Mouse (Mus musculus) liver, embryonic 14 days (tissue): Measurements from ENCODE around the gene Btnl4. TPM values are rescaled to one million over a fixed set of nuclear protein-coding genes. Genes with fewer than 3 reads are reported as not detected.

Experiments used
- polyA plus RNA-seq: library from polyadenylated mRNA; depleted of rRNA; stranded (reverse); fragments of >200 nt; gene quantifications from 2 replicates; pipeline ENCODE4 v1.2.3, GENCODE M21; 2012; rRNA removed

The Btnl4 gene
- not detected in 2 replicates for polyA plus RNA-seq

DNA sequence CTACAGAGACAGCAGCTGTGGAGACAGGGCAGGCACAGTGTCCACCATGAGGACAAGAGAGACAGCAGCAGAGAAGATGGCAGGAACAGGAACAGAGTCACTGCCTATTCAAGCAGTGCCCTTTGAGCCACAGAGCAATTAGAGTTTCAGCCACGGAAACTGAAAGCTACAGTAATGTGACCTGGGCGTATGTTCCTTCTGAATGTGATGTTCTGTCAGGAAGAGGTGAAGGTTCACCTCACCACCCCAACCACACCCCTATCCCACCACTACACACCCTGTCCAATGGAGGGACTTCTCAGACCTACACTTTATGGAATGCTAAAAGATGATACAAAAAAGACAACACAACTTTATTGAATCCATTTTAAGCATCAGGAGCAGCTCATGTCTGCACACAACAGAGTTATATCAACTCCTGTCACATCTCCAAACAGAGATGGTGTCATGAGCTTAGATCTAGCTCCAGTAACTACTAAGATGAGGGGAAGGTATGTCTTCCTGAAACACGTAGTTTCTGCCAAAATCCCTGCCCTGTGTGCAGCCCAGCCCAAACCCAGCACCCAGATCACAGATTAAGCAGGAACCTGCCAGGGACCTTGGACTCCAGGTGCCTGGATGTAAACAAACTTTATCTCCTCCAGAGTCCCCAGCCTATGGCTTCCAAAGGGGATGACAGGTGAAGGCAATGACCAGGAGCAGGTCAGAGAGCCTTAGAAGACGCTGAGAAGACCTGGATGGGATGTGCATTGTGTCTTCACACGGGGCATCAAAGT is at the start of gene Btnl4:
Gene Btnl4 (minus strand): TSS at position 81 of the 776 bp plus-strand sequence.

DNA sequence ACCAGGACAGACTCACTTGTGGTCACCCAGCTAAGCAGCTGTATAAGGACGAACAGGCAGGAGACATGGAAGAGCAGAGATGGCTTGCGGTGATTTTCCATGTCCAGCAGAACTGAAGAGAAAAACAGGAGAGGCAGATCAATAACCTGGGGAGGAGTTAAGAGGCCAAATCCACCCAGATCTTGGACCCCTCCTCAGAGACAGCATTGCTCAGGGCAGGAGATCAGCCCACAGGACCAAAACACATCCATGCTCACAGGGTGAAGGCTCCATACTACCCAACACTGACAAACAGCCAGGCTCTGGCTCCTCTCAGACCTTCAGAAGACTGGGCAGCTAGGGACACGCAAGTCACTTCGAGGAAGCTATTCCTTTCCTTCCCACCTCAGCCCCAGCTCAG is 40.1 kb upstream of the Btnl4 start, which contains the start of gene Btnl6:
Gene Btnl6 (minus strand): TSS at position 101 of the 400 bp plus-strand sequence.

Other genes starting within 250 kb of the Btnl4 start
- 0.12 and 0.17 TPM in 2 replicates for gene H2-Ob, start 238.4 kb downstream of the Btnl4 start, polyA plus RNA-seq
- gene H2-Ab1, start 219.6 kb downstream of the Btnl4 start, polyA plus RNA-seq = 1.5 and 1.9 TPM in 2 replicates
- gene H2-Aa, start 189.5 kb downstream of the Btnl4 start, polyA plus RNA-seq = 1.1 and 1.2 TPM in 2 replicates
- 0.48 and 0.78 TPM in 2 replicates for gene H2-Eb1, start 171.5 kb downstream of the Btnl4 start, polyA plus RNA-seq
- gene H2-Eb2, start 151.7 kb downstream of the Btnl4 start, polyA plus RNA-seq = 0.01 TPM in 1 of 2 replicates, not detected in the other
- gene Btnl2, start 122.5 kb downstream of the Btnl4 start, polyA plus RNA-seq = 0.03 TPM in 2 replicates
- not detected in 2 replicates for gene Btnl1, start 100.2 kb downstream of the Btnl4 start, polyA plus RNA-seq
- gene BC051142, start 78.5 kb downstream of the Btnl4 start, polyA plus RNA-seq = 0.15 and 0.23 TPM in 2 replicates
- not detected in 2 replicates for gene Btnl6, start 40.0 kb upstream of the Btnl4 start, polyA plus RNA-seq
- 0.58 and 0.70 TPM in 2 replicates for gene Notch4, start 87.0 kb upstream of the Btnl4 start, polyA plus RNA-seq
- gene Gpsm3, start 112.5 kb upstream of the Btnl4 start, polyA plus RNA-seq = 3.5 and 4.0 TPM in 2 replicates
- 21.8 and 22.1 TPM in 2 replicates for gene Pbx2, start 113.9 kb upstream of the Btnl4 start, polyA plus RNA-seq
- gene Ager, start 120.5 kb upstream of the Btnl4 start, polyA plus RNA-seq = 1.3 and 1.4 TPM in 2 replicates
- 49.5 and 53.6 TPM in 2 replicates for gene Rnf5, start 126.4 kb upstream of the Btnl4 start, polyA plus RNA-seq
- 29.1 and 33.0 TPM in 2 replicates for gene Agpat1, start 126.9 kb upstream of the Btnl4 start, polyA plus RNA-seq
- 0.37 and 0.54 TPM in 2 replicates for gene Egfl8, start 138.7 kb upstream of the Btnl4 start, polyA plus RNA-seq
- gene Ppt2, start 151.2 kb upstream of the Btnl4 start, polyA plus RNA-seq = 8.7 and 11.0 TPM in 2 replicates
- gene Prrt1, start 152.2 kb upstream of the Btnl4 start, polyA plus RNA-seq = 0.02 and 0.03 TPM in 2 replicates
- 1.6 and 1.7 TPM in 2 replicates for gene Fkbpl, start 167.4 kb upstream of the Btnl4 start, polyA plus RNA-seq
- 13.3 and 14.6 TPM in 2 replicates for gene Atf6b, start 169.8 kb upstream of the Btnl4 start, polyA plus RNA-seq
- 0.14 and 0.15 TPM in 2 replicates for gene Tnxb, start 193.2 kb upstream of the Btnl4 start, polyA plus RNA-seq